Mouse (Mus musculus) lung, adult 18-20 months (tissue): ENCODE data around the gene Actn4.
"Not testable (repeated sequence)": the region's sequence is repeated elsewhere in the genome, so short reads cannot be mapped to it uniquely, and the experiment has no call there.

ENCODE experiments used
- DNase-seq, 2 experiments: peaks; one replicate each; pipeline ENCODE4 v3.0.0; 2022; ENCODE audit warnings: mixed read lengths in 2 of 2

Actn4 gene

GRCm38 (mm10) chr7:28921722-28922465 is 40.2 kb downstream of the Actn4 start:
- no peak for DNase-seq

- no peak for DNase-seq
Measured at GRCm38 (mm10) chr7:28921178-28921577, 41.0 kb downstream of the Actn4 start.

DNA sequence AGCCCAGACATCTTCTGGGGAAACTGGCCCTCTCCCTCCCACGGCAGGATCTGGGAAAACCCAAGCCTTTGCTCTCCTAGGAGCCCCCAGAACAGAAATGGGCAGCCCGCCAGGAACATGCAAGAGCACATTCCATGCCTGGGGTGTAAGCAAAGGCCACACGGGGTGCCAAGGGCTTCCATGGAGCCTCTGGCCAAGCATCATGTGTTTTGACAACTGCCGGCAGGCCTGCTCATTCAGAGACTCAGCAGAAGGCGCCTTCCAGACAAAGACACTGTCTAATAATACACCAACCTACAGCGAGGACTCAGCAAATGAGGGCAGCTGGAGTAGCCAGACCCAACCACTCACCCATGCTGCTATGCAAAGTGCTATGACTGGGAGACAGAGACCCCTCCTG is 42.3 kb downstream of the Actn4 start:
- DNase-seq = peak; percentile 81 to 89

DNA sequence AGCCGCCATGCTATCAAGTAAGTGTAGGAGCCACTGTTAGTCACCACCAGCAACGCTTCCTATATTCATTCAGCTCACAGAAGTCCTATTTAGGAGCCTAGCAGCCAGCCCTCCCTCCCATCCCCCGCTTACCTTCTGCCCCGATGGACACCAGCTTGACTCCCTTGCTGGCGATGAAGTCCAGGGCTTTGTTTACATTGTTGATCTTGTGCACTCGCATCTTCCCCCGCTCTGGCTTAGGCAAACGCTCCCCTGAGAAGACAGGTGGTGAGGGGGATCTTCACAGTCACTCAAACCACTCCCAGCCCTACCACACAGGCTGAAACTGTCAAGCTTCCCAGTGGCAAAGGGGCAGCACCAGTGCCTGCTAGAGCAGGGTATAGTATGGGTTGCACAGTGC is 43.6 kb downstream of the Actn4 start:
- no peak for DNase-seq

DNA sequence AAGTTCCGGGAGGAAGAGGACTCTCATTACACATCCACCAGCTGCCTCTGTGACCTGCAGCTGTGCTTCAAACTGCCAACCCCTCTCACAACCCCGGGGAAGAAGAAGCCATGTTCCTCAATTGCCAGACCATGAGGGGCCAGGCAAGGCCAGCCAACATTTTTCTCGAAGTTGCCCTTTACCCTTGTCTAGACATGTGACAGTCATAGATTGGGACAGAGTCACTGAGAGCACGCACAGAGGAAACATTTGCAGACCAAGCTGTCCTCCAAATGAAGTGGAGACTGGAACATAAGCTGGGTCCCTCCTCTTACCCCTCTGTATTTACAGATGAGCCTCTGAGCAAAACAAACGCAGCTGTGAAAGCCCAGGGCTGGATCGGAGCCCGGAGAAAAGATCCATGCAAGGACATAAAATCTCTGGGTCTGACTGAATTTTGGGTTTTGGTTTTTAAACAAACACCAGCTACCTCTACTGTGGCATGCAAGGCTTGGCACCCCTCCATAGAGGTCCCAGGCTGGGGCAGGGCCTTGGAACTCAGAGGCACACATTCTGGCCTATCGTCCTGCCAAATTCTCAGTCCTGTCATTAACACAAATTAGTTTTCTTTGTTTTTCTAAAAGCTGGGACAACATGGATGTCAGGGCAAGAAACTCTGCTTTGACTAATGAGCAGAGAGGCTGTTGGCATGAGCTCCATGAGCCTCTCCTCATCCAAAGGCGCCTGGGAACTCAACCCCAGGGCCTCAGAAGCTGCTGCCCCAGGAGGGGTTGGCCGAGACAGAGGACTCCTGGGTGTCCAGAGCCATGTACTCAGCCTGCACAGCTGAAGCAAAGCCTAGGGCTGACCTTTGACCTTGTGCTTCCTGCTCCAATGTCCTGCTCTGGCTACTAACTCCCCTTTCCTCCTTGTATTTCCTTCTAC is 44.4 kb downstream of the Actn4 start:
- DNase-seq = peak; percentile 60 to 67

- DNase-seq = no peak
Measured at GRCm38 (mm10) chr7:28916491-28916890, 45.6 kb downstream of the Actn4 start.

- no peak for DNase-seq
Measured at GRCm38 (mm10) chr7:28913171-28913570, 49.0 kb downstream of the Actn4 start.

- peak; percentile 80 to 85 for DNase-seq
Measured at GRCm38 (mm10) chr7:28911632-28912031, 50.5 kb downstream of the Actn4 start.

- DNase-seq = no peak
Measured at GRCm38 (mm10) chr7:28907195-28907594, 54.9 kb downstream of the Actn4 start.

GRCm38 (mm10) chr7:28903778-28904177 is 58.4 kb downstream of the Actn4 start:
- DNase-seq = no peak

DNA sequence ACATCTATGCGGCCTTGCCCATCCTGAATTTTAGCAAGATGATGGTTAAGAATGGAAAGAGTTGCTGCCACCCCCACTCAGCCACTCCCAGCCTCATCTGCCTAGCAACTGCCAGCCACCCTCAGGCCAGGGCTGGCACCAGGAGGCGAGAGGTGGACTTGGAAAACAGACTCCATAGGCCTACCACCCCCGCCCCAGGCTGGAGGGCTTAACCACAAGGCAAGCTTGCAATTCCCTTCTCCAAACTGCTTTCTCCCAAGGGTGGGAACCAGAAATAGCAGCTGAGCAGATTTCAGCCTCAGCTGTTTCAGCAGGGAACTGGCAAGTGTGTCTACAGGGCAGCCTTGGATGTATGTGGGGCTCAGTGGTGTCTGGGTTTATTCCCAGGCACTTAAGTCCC is 59.3 kb downstream of the Actn4 start:
- DNase-seq = no peak

DNA sequence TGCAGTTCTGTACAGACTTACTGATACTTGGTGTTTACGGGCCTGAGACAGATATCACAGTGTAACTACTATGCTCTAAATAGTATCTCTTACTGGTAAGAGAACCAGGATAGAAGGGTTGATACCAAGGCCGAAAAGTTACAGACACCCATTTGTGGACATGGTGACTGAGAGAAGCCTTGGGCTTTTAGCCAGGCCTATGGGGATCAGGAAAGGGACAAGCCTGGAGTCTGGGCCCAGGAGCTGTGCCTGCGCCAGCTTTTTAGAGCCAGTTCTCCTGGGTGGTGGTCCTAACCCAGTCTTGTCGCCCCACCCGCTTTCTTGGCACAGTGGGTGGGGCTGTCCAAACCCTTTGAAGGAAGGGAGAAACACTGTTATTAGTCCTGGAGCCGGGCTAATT is 60.0 kb downstream of the Actn4 start:
- DNase-seq = no peak

GRCm38 (mm10) chr7:28901311-28902125 is 60.6 kb downstream of the Actn4 start:
- DNase-seq = no peak

- DNase-seq = no peak
Measured at GRCm38 (mm10) chr7:28899972-28900371, 62.2 kb downstream of the Actn4 start.

GRCm38 (mm10) chr7:28897661-28898060 is 64.5 kb downstream of the Actn4 start:
- DNase-seq = no peak

DNA sequence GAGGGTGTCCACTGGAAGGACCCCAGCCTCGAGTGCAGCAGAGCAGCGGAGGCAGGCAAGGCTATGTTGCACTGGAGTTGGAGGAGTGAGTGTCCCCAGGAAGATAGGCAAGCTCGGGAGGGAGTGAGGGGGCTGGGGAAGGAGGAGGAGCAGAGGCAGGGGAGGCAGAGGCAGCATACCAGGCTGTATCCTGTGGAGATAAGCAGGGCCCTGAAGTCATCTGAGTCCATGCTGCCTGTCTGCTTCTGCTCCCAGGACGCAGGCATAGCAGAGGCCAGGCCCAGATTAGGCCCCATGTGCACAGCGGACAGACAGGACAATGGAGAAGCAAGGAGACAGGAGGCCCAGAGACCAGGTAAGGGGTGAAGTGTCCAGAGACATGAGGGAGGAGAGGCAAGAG is 67.2 kb downstream of the Actn4 start:
- DNase-seq = no peak

- DNase-seq = peak; percentile 36 to 40
Measured at GRCm38 (mm10) chr7:28893643-28894265, 68.4 kb downstream of the Actn4 start.

GRCm38 (mm10) chr7:28892601-28893000 is 69.5 kb downstream of the Actn4 start:
- DNase-seq = no peak

GRCm38 (mm10) chr7:28888701-28889161 is 73.4 kb downstream of the Actn4 start:
- DNase-seq = no peak

- no peak for DNase-seq
Measured at GRCm38 (mm10) chr7:28886486-28886885, 75.7 kb downstream of the Actn4 start.

DNA sequence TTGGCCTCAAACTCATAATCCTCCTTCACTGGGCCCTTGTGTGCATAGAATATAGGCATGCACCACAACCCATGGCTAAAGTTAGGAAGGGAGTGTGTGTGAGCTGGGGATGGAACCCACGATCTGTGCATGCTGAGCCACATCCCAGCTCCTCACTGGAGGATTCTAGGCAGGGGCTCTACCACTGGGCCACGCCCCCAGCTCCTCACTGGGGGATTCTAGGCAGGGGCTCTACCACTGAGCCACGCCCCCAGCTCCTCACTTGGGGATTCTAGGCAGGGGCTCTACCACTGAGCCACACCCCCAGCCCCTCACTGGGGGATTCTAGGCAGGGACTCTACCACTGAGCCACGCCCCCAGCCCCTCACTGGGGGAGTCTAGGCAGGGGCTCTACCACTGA is 78.4 kb downstream of the Actn4 start:
- DNase-seq = not testable (repeated sequence)

- no peak for DNase-seq
Measured at GRCm38 (mm10) chr7:28883039-28883438, 79.1 kb downstream of the Actn4 start.
